23 mouse cellular contexts compared by ENCODE assay signal in the genomic region with DNA sequence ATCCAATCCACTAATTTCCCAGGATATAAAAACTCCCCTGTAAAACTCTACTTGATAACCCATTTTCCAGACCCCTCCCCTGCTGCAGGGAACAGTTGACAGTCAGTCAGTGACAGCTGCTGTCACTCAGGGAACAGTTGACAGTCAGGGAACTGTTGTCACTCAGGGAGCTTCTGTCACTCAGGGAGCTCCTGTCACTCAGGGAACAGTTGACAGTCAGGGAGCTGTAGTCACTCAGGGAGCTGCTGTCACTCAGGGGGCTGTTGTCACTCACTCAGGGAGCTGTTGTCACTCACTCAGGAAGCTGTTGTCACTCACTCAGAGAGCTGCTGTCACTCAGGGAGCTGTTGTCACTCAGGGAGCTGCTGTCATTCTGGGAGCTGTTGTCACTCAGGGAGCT.
"Had no signal": no experiment of that assay in that cellular context is flagged by ENCODE, and none has a peak within 500 bp of the region (broad histone marks: within the 10 kb centered on the region; RNA-seq: fewer than 3 reads in every experiment).

No protein-coding gene starts in this region.

- H3K9ac ChIP-seq: limb, embryonic 13.5 days; liver, embryonic 12.5 days; liver, embryonic 15.5 days; lung, embryonic 15.5 days; midbrain, embryonic 13.5 days had no signal

- DNase-seq: kidney, postnatal 14 days; kidney, postnatal 4 days; liver; lung, adult 18-20 months; lung, postnatal 10 days; lung, postnatal 36 days; right cerebral cortex, adult 18-20 months; right cerebral cortex, postnatal 14 days; right cerebral cortex, postnatal 4 days; thymus, adult 2 months; thymus, postnatal 14 days; thymus, postnatal 4 days had no signal

- ATAC-seq: liver, embryonic 12.5 days; midbrain, embryonic 13.5 days; midbrain, embryonic 16.5 days had no signal

- H3K27me3 ChIP-seq: limb, embryonic 13.5 days; liver, embryonic 12.5 days; liver, embryonic 15.5 days; lung, embryonic 15.5 days; megakaryocyte, embryonic 14.5 days; midbrain, embryonic 13.5 days had no signal

- H3K27ac ChIP-seq: limb, embryonic 10.5 days; limb, embryonic 13.5 days; liver, embryonic 12.5 days; liver, embryonic 15.5 days; lung, embryonic 15.5 days; stomach, postnatal 0 days had no signal

- H3K36me3 ChIP-seq: limb, embryonic 10.5 days; limb, embryonic 13.5 days; liver, embryonic 12.5 days; liver, embryonic 15.5 days; lung, embryonic 15.5 days; midbrain, embryonic 10.5 days; midbrain, embryonic 13.5 days had no signal

- H3K4me2 ChIP-seq: limb, embryonic 13.5 days; liver, embryonic 12.5 days; liver, embryonic 15.5 days; lung, embryonic 15.5 days; midbrain, embryonic 13.5 days had no signal

- H3K4me1 ChIP-seq: liver, embryonic 12.5 days; liver, embryonic 15.5 days; lung, embryonic 15.5 days; megakaryocyte, embryonic 14.5 days had no signal

- H3K4me3 ChIP-seq: limb, embryonic 10.5 days; limb, embryonic 13.5 days; liver, embryonic 12.5 days; liver, embryonic 15.5 days; lung, embryonic 15.5 days; megakaryocyte, embryonic 14.5 days; midbrain, embryonic 10.5 days; midbrain, embryonic 13.5 days; myocyte had no signal

- H3K9me3 ChIP-seq: limb, embryonic 10.5 days; limb, embryonic 13.5 days; liver, embryonic 12.5 days; liver, embryonic 15.5 days; lung, embryonic 15.5 days; midbrain, embryonic 13.5 days had no signal
